Mouse (Mus musculus) intestine, embryonic 16.5 days (tissue): ENCODE results near the gene Fam214a. TPM values are rescaled to one million over a fixed set of nuclear protein-coding genes. Genes with fewer than 3 reads are reported as not detected.

Experiments used
- ATAC-seq: fragments of 200-750 bp; cut with Nextera tagmentation; 2 replicates; pipeline ENCODE4 v1.8.0; 2017; ENCODE audit warnings: moderate TSS enrichment, moderate library complexity
- H3K27ac ChIP-seq: fragments of 300-500 bp; sonication (generic); 2 replicates; pipeline ENCODE4 v1.5.1; 2014; ENCODE audit warnings: mild to moderate bottlenecking, low read length
- H3K27me3 ChIP-seq: fragments of 300-500 bp; sonication (generic); replicated peaks from 2 replicates; pipeline ENCODE4 v1.6.1; 2014; ENCODE audit warnings: low read length, control low read depth, mixed read lengths; ENCODE audit not compliant: control insufficient read depth, insufficient read depth
- H3K36me3 ChIP-seq: fragments of 300-500 bp; sonication (generic); 2 replicates; pipeline ENCODE4 v1.6.1; 2014; ENCODE audit warnings: low read length, control low read depth; ENCODE audit not compliant: control insufficient read depth, insufficient read depth
- H3K4me1 ChIP-seq: fragments of 300-500 bp; sonication (generic); 2 replicates; pipeline ENCODE4 v1.6.1; 2014; ENCODE audit warnings: low read length, control low read depth, mixed read lengths; ENCODE audit not compliant: control insufficient read depth, insufficient read depth
- H3K4me2 ChIP-seq: fragments of 300-500 bp; sonication (generic); 2 replicates; pipeline ENCODE4 v1.6.1; 2014; ENCODE audit warnings: low read depth, low read length, control low read depth
- H3K4me3 ChIP-seq: fragments of 300-500 bp; sonication (generic); 2 replicates; pipeline ENCODE4 v1.5.1; 2014; ENCODE audit warnings: mild to moderate bottlenecking, low read length
- H3K9ac ChIP-seq: fragments of 300-500 bp; sonication (generic); 2 replicates; pipeline ENCODE4 v1.6.1; 2014; ENCODE audit warnings: low read depth, low read length
- H3K9me3 ChIP-seq: fragments of 300-500 bp; sonication (generic); 2 replicates; pipeline ENCODE4 v1.6.1; 2016; ENCODE audit warnings: low read length, control low read depth; ENCODE audit not compliant: control insufficient read depth
- WGBS: fragments of 180-500 bp; shearing (Covaris S2); extraction: QIAGEN DNeasy Blood & Tissue Kit; methylation state at CpG from one replicate; pipeline ENCODE4 v1.1.7; 2014; 5-methylcytosine and 5-hydroxymethylcytosine counted together
- polyA plus RNA-seq: library from polyadenylated mRNA; unstranded; fragments of >200 nt; fragmentation: Nextera tagmentation; extraction: Ambion mirVana; gene quantifications from 2 replicates; pipeline ENCODE4 v1.2.1, GENCODE M21; 2015

The Fam214a gene
- 7.6 and 8.6 TPM in 2 replicates for polyA plus RNA-seq

DNA sequence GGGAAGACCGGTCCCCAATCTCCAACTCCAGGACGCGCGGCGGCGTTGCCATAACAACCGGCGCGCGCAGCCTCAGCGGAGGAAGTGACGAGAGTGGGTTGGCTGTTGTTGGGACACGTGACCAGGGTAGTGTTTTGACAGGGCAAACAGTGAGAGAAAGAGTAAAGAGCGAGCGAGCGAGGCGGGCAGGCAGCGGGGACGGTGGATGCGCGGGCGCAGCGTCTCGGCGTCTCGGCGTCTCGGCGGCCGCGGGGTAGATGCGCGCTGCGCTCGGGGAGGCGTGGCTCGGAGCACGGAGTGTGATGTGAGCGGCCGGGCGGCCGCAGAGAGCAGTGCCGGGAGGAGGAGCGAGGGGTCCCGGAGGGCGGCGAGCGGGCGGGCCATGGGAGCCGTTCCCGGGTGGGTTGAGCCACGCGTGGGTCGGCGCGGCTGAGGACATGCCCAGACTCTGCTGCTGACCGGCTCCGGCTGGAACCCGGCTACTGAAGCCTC lies at the start of gene Fam214a:
Gene Fam214a (plus strand): TSS at position 129 of the 492 bp plus-strand sequence.
- Histone ChIP-seq H3K36me3 (no peaks in the 10 kb centered on the region), H3K9me3 (no peaks in the 10 kb centered on the region), H3K9ac (peak within 1 kb of the TSS; percentile 88), H3K27ac (peak within 1 kb of the TSS; percentile 93), H3K4me3 (peak within 1 kb of the TSS; percentile 81), H3K27me3 (no peaks in the 10 kb centered on the region), H3K4me1 (peaks cover 9% of the 10 kb centered on the region), H3K4me2 (peak within 1 kb of the TSS; percentile 58)
- 2% methylated on average over 59 of the region's 59 CpGs for WGBS
- peak; percentile 96 for ATAC-seq

DNA sequence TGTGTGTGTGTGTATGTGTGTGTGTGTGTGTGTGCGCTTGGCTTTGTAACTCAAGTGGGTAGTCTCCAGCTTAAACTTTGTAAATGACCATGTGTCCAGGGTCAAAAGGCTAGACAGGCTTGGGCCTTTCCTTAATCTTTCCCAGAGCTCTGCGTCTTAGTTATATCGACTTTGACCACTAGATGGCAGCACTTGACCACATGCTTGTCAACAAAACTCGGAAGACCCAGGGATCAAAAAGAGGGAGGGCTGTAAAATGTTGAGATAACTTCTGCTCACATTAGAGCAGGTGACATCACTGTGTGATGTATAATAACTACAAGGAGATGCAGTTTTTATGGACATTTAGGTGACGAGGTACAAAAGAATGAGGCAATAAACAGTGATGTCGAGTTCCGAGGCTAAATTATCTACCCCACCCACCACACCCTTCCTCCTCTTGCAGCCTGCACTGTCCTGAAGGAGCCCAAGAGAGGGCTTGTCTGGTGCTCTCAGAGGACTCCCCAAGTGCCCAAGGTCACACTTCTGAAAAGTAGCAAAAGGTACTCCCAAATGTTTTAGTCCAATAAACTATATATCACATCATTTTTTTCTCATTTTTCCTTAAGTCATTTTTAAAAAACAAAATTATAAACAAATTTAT lies 47.7 kb upstream of the Fam214a start:
- no peaks in the 10 kb centered on the region for H3K36me3 ChIP-seq
- no peaks in the 10 kb centered on the region; the same call in 1 of the 2 replicates for H3K4me1 ChIP-seq
- H3K9me3 ChIP-seq, result no peaks in the 10 kb centered on the region
- no peak overlapping the region for H3K9ac ChIP-seq
- no peaks in the 10 kb centered on the region for H3K27me3 ChIP-seq
- no peak overlapping the region for H3K27ac ChIP-seq
- H3K4me3 ChIP-seq, result no peak overlapping the region
- WGBS, result 6% methylated on average over 7 of the region's 7 CpGs
- no peak overlapping the region for H3K4me2 ChIP-seq
- peak; percentile 68 for ATAC-seq

DNA sequence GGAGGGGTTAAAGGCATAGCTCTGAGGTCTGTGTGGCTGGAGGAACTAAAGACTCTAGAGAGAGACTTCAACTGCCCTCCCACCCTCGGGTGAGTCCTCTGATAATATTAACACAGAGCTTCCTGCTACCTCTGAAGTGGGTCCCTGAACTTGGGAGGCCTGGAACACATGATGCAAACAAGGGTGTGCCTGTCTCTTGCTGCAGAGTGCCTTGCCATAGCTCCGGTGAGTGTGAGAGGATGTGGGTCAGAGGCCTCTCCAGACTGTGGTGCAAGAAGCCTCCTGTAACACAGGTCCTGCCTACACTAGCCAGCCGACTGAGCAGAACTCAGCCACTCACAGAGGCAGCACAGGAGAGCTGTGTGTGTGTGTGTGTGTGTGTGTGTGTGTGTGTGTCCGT lies 45.7 kb upstream of the Fam214a start:
- no peak overlapping the region for H3K27ac ChIP-seq
- ATAC-seq, result peak; percentile 86

DNA sequence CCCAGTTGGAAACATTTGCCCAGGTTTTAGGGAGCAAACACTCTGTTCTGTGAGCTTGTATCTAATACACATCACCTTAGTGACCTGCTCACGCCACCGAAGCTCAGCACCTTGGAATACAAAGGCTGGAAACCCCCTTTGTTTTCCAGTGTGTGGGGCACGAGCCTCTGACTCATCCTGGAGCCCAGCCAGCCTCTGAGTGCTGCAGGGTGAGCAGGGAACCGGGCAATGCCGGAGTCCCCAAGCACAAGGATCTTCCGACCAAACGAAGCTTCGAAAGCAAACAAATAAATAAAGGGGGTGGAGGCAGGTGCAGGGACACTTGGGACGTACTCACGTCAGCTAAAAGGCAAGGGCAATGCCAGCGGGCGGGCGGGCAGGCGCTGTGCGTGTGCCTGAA lies 43.4 kb upstream of the Fam214a start:
- Histone ChIP-seq H3K9me3 (no peaks in the 10 kb centered on the region), H3K36me3 (no peaks in the 10 kb centered on the region), H3K4me2 (no peak overlapping the region), H3K4me1 (no peaks in the 10 kb centered on the region; the same call in 1 of the 2 replicates), H3K27ac (no peak overlapping the region), H3K4me3 (no peak overlapping the region), H3K27me3 (no peaks in the 10 kb centered on the region), H3K9ac (no peak overlapping the region)
- WGBS, result 69% methylated on average over 15 of the region's 15 CpGs
- ATAC-seq, result no peak

More for the DNA sequence above, 45.7 kb upstream of the Fam214a start:
- no peaks in the 10 kb centered on the region for H3K27me3 ChIP-seq
- no peak overlapping the region for H3K4me2 ChIP-seq
- no peaks in the 10 kb centered on the region for H3K9me3 ChIP-seq
- no peak overlapping the region for H3K9ac ChIP-seq
- no peak overlapping the region for H3K4me3 ChIP-seq
- H3K36me3 ChIP-seq, result no peaks in the 10 kb centered on the region
- H3K4me1 ChIP-seq, result no peaks in the 10 kb centered on the region; the same call in 1 of the 2 replicates
- WGBS, result 20% methylated on average over 4 of the region's 4 CpGs

DNA sequence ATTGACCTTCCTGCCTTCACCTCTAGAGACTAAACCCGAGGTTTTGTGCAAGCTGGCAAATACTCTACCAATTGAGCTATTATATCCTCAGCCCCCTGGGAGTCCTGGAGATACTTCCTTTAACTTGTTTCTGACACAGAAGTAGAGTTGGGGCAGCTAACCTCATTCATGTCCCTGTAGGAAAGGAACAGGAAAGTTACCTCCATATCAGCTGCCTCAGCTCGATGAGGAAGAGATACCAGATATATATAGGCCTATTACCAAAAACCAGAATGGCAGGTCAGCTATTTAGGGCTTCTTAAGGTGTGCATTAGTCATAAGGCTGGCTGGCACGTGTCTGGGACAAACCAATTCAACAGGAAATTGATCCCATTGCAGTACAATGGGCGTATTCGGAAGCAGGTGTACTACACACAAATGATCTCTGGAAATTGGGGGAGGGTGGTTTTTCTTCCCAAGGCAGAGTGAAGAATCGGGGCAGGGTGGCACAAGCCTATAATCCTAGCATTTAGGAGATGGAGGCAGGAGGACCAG lies 42.4 kb upstream of the Fam214a start:
- H3K27ac ChIP-seq, result no peak overlapping the region
- H3K27me3 ChIP-seq, result no peaks in the 10 kb centered on the region
- no peaks in the 10 kb centered on the region for H3K36me3 ChIP-seq
- WGBS, result 74% methylated on average over 6 of the region's 6 CpGs
- no peak for ATAC-seq
- no peak overlapping the region for H3K4me2 ChIP-seq
- no peaks in the 10 kb centered on the region for H3K9me3 ChIP-seq
- H3K9ac ChIP-seq, result no peak overlapping the region
- H3K4me3 ChIP-seq, result no peak overlapping the region
- H3K4me1 ChIP-seq, result no peaks in the 10 kb centered on the region; the same call in 1 of the 2 replicates

DNA sequence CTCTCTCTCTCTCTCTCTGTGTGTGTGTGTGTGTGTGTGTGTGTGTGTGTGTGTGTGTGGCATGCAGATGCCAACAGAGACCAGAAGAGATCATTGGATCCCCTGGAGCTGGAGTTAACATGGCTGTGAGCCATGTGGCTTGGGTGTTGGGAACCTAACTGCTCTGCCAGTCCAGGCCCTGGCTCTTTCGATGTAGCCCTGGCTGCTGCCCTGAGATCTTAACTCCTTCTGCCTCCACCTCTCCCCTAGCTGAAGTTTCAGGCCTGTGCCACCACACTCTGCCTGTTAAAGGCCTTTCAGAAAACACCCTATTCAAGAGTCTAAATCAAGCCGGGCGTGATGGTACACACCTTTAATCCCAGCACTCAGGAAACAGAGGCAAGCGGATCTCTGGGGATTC lies 41.3 kb upstream of the Fam214a start:
- Histone ChIP-seq H3K4me3 (no peak overlapping the region), H3K4me2 (no peak overlapping the region), H3K27me3 (no peaks in the 10 kb centered on the region), H3K9me3 (no peaks in the 10 kb centered on the region), H3K36me3 (no peaks in the 10 kb centered on the region), H3K27ac (no peak overlapping the region), H3K9ac (no peak overlapping the region), H3K4me1 (no peaks in the 10 kb centered on the region; the same call in 1 of the 2 replicates)
- no peak for ATAC-seq
- 64% methylated on average over 4 of the region's 4 CpGs for WGBS

DNA sequence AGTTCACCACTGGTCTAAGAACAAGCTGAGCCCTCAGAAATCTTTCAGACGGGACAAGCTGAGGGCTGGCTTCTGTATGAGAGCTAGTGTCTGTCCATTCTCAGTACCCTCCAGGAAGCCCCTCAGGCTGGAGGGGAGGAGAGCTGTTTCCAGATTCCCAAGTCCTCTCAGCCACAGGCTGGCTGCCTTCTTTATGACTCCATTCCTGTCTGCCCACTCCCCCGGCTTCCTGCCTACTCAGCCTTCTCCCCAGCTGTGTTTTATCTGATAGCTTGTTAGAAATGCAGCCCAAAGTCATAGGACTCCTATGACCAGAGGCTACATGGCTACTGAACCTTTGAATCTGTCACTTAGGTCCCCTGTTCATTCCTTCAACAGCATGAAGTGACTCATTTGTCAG lies 40.8 kb upstream of the Fam214a start:
- Histone ChIP-seq H3K9ac (no peak overlapping the region), H3K4me1 (no peaks in the 10 kb centered on the region), H3K4me3 (no peak overlapping the region), H3K36me3 (no peaks in the 10 kb centered on the region), H3K4me2 (no peak overlapping the region), H3K27me3 (no peaks in the 10 kb centered on the region), H3K9me3 (no peaks in the 10 kb centered on the region), H3K27ac (no peak overlapping the region)
- peak; percentile 16; the same call in 1 of the 2 replicates for ATAC-seq
- WGBS, result 28% methylated on average over 2 of the region's 2 CpGs

DNA sequence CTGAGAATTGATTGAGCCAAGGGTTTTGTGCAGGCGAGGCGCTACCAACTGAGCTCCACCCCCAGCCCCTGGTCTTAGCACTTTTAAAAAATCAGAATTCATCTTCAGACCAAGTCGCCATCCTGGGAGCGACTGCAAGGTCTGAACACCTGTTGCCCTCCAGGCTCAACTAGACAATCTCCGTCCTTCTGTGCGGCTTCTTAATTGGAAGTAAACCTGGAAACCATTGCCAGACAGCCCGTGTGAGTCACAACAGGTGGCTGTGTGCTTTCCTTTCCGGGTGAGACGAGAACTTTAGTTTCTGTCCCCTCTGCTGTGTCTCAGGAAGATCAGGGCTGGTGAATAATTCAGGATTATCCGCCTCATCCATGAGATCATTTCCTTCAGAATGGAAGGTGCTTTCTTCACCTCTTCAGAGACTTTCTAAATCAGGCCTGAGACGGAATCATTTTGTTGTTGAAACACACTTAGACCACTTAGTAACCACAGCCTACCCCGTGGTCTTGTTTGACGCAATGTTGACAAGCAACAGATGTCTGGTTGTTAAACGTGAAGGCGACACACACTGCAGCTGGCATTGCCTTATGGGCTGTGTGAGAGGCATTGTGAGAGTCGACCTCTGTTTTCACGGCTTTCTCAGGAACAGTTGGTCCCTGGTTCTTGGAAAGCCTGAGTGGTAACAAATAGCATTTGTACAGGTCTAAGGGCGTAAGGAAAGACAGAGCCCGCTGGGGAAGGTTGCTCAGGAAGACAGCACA lies 39.9 kb upstream of the Fam214a start:
- WGBS, result 62% methylated on average over 19 of the region's 19 CpGs
- H3K27ac ChIP-seq, result no peak overlapping the region

DNA sequence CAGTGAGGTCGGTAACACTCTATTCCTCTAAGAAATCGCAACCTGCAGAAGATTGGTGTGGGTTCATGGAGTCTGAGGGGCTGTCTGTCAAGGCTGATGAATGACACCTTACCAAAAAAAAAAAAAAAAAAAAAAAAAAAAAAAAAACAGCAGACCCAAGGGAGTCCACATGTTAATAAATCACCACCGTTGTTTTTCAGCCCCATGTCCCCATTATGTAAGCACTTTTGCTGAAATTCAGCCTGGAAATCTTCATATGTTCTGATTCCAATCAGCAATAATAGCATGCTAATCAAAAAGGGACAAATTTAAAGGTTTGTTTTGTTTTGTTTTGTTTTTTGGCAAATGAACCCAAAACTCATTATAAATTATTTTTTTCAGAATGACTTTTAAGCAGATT lies 37.1 kb upstream of the Fam214a start:
- Histone ChIP-seq H3K9ac (no peak overlapping the region), H3K4me3 (no peak overlapping the region), H3K4me1 (no peaks in the 10 kb centered on the region), H3K9me3 (no peaks in the 10 kb centered on the region), H3K36me3 (no peaks in the 10 kb centered on the region), H3K27ac (no peak overlapping the region), H3K27me3 (no peaks in the 10 kb centered on the region), H3K4me2 (no peak overlapping the region)
- ATAC-seq, result no peak
- WGBS, result 83% methylated on average over 3 of the region's 3 CpGs

More for the DNA sequence above, 39.9 kb upstream of the Fam214a start:
- no peak overlapping the region for H3K4me2 ChIP-seq
- no peak overlapping the region for H3K9ac ChIP-seq
- no peaks in the 10 kb centered on the region for H3K4me1 ChIP-seq
- no peak for ATAC-seq
- H3K4me3 ChIP-seq, result no peak overlapping the region
- no peaks in the 10 kb centered on the region for H3K9me3 ChIP-seq
- H3K36me3 ChIP-seq, result no peaks in the 10 kb centered on the region
- H3K27me3 ChIP-seq, result no peaks in the 10 kb centered on the region
